Comparison of ENCODE assay signal across 14 mouse cellular contexts in the genomic region with DNA sequence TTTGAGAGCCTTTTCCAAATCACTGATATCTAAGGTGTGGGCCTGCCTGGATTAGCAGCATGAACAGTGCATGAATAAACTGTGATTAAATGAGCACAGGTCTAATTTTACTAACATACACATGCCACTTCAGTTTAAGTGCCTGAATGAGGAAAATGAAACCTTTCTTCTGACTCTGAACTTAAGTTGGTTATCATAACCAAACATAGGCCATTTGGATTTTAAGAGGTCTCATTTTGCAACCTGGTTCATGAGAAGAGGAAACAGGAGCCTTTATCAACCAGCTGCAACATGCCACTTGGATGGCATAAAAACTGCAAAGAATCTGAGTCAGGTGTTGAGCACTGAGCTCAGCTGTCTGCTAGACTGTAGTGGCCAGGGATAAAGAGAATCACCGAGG. TPM values are rescaled to one million over a fixed set of nuclear protein-coding genes. Genes with fewer than 3 reads are reported as not detected.
DNase-seq lines count a peak whose midpoint lies in the region; ATAC-seq and TF ChIP-seq lines count a peak whose summit lies in the region.
"Had no signal": no experiment of that assay in that cellular context is flagged by ENCODE, and none has a peak within 500 bp of the region (broad histone marks: within the 10 kb centered on the region; RNA-seq: fewer than 3 reads in every experiment).

No protein-coding gene starts in this region.

- no peak for DNase-seq in gastrocnemius, adult 2 months
- DNase-seq in gastrocnemius, postnatal 4 days (ENCODE audit: low spot score in 2 of 2) = no peak
- DNase-seq in kidney, adult 18-20 months = no peak
- DNase-seq in lung, postnatal 36 days = peak; percentile 22
- DNase-seq: kidney, postnatal 36 days; thymus, adult 2 months had no signal

- intact Hi-C loops in gastrocnemius, adult 2 months (cut with DNase I) = no loop called here

- no peak for TF ChIP-seq CTCF in gastrocnemius, adult 2 months (IDR thresholded peaks at IDR 0.05)

- 41% methylated on average over 1 of the region's 1 CpGs for WGBS in kidney, embryonic 15.5 days
- WGBS in embryonic facial prominence, embryonic 13.5 days = 67% methylated on average over 1 of the region's 1 CpGs
- WGBS in neural tube, embryonic 15.5 days = 78% methylated on average over 1 of the region's 1 CpGs

- H3K4me1 ChIP-seq in kidney, embryonic 15.5 days = peaks cover 7% of the 10 kb centered on the region; the same call in 1 of the 2 replicates
- H3K4me1 ChIP-seq in embryonic facial prominence, embryonic 13.5 days = peaks cover 21% of the 10 kb centered on the region
- peaks cover 8% of the 10 kb centered on the region; the same call in 1 of the 2 replicates for H3K4me1 ChIP-seq in neural tube, embryonic 15.5 days

- H3K27ac ChIP-seq in gastrocnemius, adult 2 months = peak overlapping the region; percentile 81
- 0 out of 2 replicates have a peak overlapping the region, but pooled peaks have one; percentile 28 for H3K27ac ChIP-seq in kidney, embryonic 15.5 days
- H3K27ac ChIP-seq in embryonic facial prominence, embryonic 13.5 days = peak overlapping the region; percentile 74
- no peak overlapping the region for H3K27ac ChIP-seq in neural tube, embryonic 15.5 days (replicated peaks)
- H3K27ac ChIP-seq: liver, embryonic 15.5 days; midbrain, embryonic 13.5 days; neural tube, embryonic 12.5 days had no signal

- no peaks in the 10 kb centered on the region for H3K27me3 ChIP-seq in kidney, embryonic 15.5 days
- no peaks in the 10 kb centered on the region for H3K27me3 ChIP-seq in embryonic facial prominence, embryonic 13.5 days
- H3K27me3 ChIP-seq in neural tube, embryonic 15.5 days (replicated peaks) = no peaks in the 10 kb centered on the region
- H3K27me3 ChIP-seq: liver, embryonic 15.5 days; midbrain, embryonic 13.5 days; neural tube, embryonic 12.5 days had no signal

- H3K4me2 ChIP-seq in kidney, embryonic 15.5 days = no peak overlapping the region
- no peak overlapping the region for H3K4me2 ChIP-seq in embryonic facial prominence, embryonic 13.5 days
- H3K4me2 ChIP-seq in neural tube, embryonic 15.5 days = no peak overlapping the region
- H3K4me2 ChIP-seq: liver, embryonic 15.5 days; midbrain, embryonic 13.5 days; neural tube, embryonic 12.5 days had no signal

- no peak overlapping the region for H3K9ac ChIP-seq in kidney, embryonic 15.5 days
- no peak overlapping the region for H3K9ac ChIP-seq in embryonic facial prominence, embryonic 13.5 days
- H3K9ac ChIP-seq in neural tube, embryonic 15.5 days (replicated peaks) = no peak overlapping the region
- H3K9ac ChIP-seq: liver, embryonic 15.5 days; midbrain, embryonic 13.5 days; neural tube, embryonic 12.5 days had no signal

- ATAC-seq in kidney, embryonic 15.5 days (replicated peaks; ENCODE audit: low FRiP score) = no peak
- no peak for ATAC-seq in embryonic facial prominence, embryonic 13.5 days (ENCODE audit: insufficient number of reproducible peaks, insufficient read depth, low FRiP score, low TSS enrichment, low read depth)
- no peak for ATAC-seq in neural tube, embryonic 15.5 days (ENCODE audit: low FRiP score)
- ATAC-seq in cerebellum, adult (ENCODE audit: insufficient number of reproducible peaks, low FRiP score, low TSS enrichment) = no peak
- ATAC-seq: midbrain, embryonic 13.5 days had no signal

- H3K9me3 ChIP-seq in kidney, embryonic 15.5 days (replicated peaks) = no peaks in the 10 kb centered on the region
- no peaks in the 10 kb centered on the region for H3K9me3 ChIP-seq in embryonic facial prominence, embryonic 13.5 days
- H3K9me3 ChIP-seq in neural tube, embryonic 15.5 days (replicated peaks) = no peaks in the 10 kb centered on the region
- H3K9me3 ChIP-seq: liver, embryonic 15.5 days; midbrain, embryonic 13.5 days; neural tube, embryonic 12.5 days had no signal

- no peak overlapping the region for H3K4me3 ChIP-seq in gastrocnemius, adult 2 months
- H3K4me3 ChIP-seq in kidney, embryonic 15.5 days (replicated peaks) = no peak overlapping the region
- H3K4me3 ChIP-seq in embryonic facial prominence, embryonic 13.5 days = no peak overlapping the region
- no peak overlapping the region for H3K4me3 ChIP-seq in neural tube, embryonic 15.5 days (replicated peaks)
- H3K4me3 ChIP-seq: erythroblast, embryonic 14.5 days; liver, embryonic 15.5 days; midbrain, embryonic 13.5 days; neural tube, embryonic 12.5 days had no signal

- no peaks in the 10 kb centered on the region for H3K36me3 ChIP-seq in kidney, embryonic 15.5 days
- no peaks in the 10 kb centered on the region for H3K36me3 ChIP-seq in embryonic facial prominence, embryonic 13.5 days
- no peaks in the 10 kb centered on the region for H3K36me3 ChIP-seq in neural tube, embryonic 15.5 days
- H3K36me3 ChIP-seq: liver, embryonic 15.5 days; midbrain, embryonic 13.5 days; neural tube, embryonic 12.5 days had no signal

RNA-seq across cellular contexts. Expression of a gene that starts 16.7 kb away (rescaled TPM):
- 10 to 100 TPM; 17.1 to 18.6 TPM for total RNA-seq in gastrocnemius, adult 2 months (2021)
- total RNA-seq in gastrocnemius, postnatal 4 days (2021) = 10 to 100 TPM; 23.0 to 27.5 TPM
- polyA plus RNA-seq in kidney, embryonic 15.5 days (2015; fragmentation: Nextera tagmentation; extraction: Ambion mirVana) = 3.2 and 3.8 TPM in 2 replicates
- polyA plus RNA-seq in embryonic facial prominence, embryonic 13.5 days (2015; fragmentation: Nextera tagmentation; extraction: Ambion mirVana) = 4.4 and 6.2 TPM in 2 replicates
- 4.3 and 4.9 TPM in 2 replicates for polyA plus RNA-seq in neural tube, embryonic 15.5 days (2015; fragmentation: Nextera tagmentation; extraction: Ambion mirVana)
